Mouse (Mus musculus) myocyte (in vitro differentiated cells): ENCODE measurements around the gene Gm10638.

Experiments
- MYOG ChIP-seq, 3 experiments: IDR thresholded peaks; one replicate each; pipeline ENCODE4 v1.6.1; 2011; ENCODE audit warnings: control low read depth in 2 of 3, low read depth in 2 of 3, mild to moderate bottlenecking in 2 of 3; ENCODE audit not compliant: insufficient read length in 2 of 3, control insufficient read depth in 1 of 3, insufficient read depth in 1 of 3
- POLR2A ChIP-seq: IDR thresholded peaks from one replicate; pipeline ENCODE4 v1.6.1; 2011; ENCODE audit warnings: low read depth, mild to moderate bottlenecking, control low read depth, moderate library complexity; ENCODE audit not compliant: insufficient read length
- POLR2AphosphoS2 ChIP-seq: IDR thresholded peaks from one replicate; pipeline ENCODE4 v1.6.1; 2011; ENCODE audit warnings: low read depth, control low read depth; ENCODE audit not compliant: insufficient read length
- USF1 ChIP-seq: IDR thresholded peaks from one replicate; pipeline ENCODE4 v1.6.1; 2011; ENCODE audit warnings: low read depth, mild to moderate bottlenecking, control low read depth, moderate library complexity

DNA sequence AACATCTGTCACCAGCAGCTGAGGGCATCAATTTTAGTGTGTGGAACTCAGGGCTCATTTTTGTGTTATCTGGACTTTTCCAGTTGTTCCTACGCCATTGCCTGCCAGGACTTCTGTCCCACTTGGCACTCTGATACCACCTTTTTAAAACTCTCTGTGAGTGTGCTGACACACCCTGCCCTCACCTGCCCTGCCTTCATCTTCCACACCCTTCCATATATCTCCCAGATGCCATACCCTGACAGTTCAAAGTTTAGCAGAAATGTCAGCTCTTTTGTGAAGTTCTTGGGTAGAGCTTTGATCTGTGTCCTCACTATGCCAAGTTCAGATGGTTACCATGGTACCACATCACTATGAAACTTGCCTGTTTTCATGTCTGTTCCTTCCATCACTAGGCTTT lies 44.1 kb downstream of the Gm10638 start:
- no peak for TF ChIP-seq POLR2A
- no peak for TF ChIP-seq USF1
- TF ChIP-seq MYOG (IDR thresholded peaks at IDR 0.05; ENCODE audit: control insufficient read depth in 1 of 3, insufficient read depth in 1 of 3, insufficient read length in 2 of 3, low read depth in 2 of 3) = peak in 1 of 3 experiments; percentile 3
- no peak for TF ChIP-seq POLR2AphosphoS2
